Mouse (Mus musculus) kidney, postnatal 10 days (tissue): Measurements from ENCODE around the gene Spcs1.

Experiments
- DNase-seq: peaks from one replicate; pipeline ENCODE4 v3.0.0; 2021; ENCODE audit warnings: mixed read lengths

Spcs1 gene

GRCm38 (mm10) chr14:31001307-31002205, at the start of gene Spcs1, which contains the start of gene Glt8d1:
Gene Spcs1 (minus strand): TSS chr14:31001672.
Gene Glt8d1 (plus strand): TSS chr14:31001400.
- DNase-seq, result peak; percentile 92

- DNase-seq, result no peak
Observed at GRCm38 (mm10) chr14:31045817-31046216, 44.3 kb upstream of the Spcs1 start.

DNA sequence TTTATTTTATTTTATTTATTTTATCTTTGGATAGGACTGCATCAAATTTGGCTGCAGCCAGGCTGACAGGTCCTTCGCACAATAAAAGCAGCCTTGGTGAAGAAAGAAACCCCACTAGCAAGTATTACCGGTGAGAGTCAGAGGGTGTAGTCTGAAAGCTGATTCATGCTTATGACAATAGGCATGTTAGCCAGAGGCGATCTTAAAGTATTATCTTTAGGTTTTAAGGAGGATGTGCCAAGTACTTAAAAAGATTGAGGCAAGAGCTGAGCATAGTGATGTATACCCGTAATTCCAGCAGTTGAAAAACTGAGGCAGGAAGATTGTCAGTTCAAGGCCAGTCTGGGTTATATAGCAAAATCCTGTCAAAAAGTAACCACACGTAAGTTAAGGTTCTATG, 43.8 kb upstream of the Spcs1 start:
- DNase-seq, result no peak

GRCm38 (mm10) chr14:31025785-31026184, 24.3 kb upstream of the Spcs1 start:
- no peak for DNase-seq

GRCm38 (mm10) chr14:31022579-31022978, 21.1 kb upstream of the Spcs1 start:
- peak; percentile 16 for DNase-seq

- peak; percentile 89 for DNase-seq
Observed at GRCm38 (mm10) chr14:31019331-31020205, 18.1 kb upstream of the Spcs1 start.

- peak; percentile 99 for DNase-seq
Observed at GRCm38 (mm10) chr14:31018860-31019291, 17.4 kb upstream of the Spcs1 start, which contains the start of the genes Pbrm1 and Gnl3. Gene Pbrm1 (plus strand): TSS chr14:31019138. Gene Gnl3 (minus strand): TSS chr14:31019152.

DNA sequence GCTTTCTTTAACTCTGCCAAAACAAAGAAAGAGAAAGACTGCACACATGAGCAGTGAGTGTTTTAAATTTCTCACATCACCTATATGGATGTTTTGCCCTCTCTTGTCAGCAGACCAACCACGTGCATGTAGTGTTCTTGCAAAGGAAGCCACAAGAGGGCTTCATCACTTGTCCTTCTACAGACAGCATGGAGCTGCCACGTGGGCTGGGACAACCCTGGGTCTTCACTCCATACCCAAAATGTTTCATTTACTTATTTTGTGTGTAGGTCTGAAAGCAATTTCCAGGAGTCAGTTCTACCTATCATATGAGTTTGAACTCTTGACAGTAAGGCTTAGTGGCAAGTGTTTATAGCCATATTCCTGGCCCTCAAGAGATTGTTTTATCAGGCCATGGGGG, 16.4 kb upstream of the Spcs1 start:
- no peak for DNase-seq

DNA sequence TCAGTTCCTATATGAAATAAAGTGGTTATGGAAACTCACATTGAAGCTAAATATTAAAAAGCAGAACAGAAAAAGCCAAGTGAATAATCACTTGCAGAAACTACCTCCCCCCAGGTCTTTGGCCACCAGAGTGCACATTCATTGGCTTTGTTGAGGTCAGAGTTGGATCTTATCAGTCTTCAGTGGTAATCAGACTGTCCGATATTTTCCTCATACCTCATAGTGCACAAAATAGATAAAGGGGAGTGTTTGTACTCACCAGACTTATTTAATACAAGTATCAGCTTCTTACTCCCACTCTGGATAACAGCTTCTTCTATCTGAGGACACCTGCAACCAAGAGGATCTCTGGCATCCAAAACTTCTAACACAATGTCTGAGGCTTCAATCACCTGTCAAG, 14.6 kb upstream of the Spcs1 start:
- no peak for DNase-seq

DNA sequence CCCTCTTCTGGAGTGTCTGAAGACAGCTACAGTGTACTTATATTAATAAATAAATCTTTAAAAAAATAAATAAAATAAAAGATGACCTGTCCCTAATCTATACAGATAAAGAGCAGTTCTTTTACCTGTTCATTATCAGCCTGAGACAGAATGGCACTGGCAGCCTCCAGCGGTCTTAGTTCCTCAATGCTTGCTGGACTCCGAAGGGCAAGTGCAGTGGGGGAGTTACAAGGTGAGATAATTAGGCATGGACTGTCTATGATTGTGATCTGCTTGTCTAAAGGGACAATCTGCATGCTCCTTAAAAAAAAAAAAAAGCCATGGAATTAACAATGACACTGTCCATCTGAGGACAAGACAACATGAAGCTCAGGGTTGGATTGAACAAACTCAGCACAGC, 12.5 kb upstream of the Spcs1 start:
- DNase-seq, result no peak

DNA sequence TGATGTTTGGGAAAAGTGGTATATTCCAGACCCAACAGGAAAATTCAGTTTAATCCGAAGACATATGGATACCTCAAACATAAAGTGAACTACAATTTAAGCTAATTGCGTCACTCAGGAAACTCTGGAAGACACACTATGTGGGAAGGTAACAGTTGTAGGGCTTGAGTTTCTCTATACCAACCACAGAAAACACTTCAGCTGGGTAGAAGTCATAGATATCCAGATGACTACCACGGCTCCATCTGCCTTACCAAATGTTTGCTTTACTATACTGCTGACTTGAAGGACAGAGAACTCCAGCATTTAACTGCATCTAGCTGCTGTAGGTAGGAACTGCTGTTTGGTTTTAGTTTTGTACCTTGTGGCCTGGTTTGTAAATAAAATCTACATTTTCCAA, 10.1 kb upstream of the Spcs1 start:
- no peak for DNase-seq

- no peak for DNase-seq
Observed at GRCm38 (mm10) chr14:31006779-31007178, 5.3 kb upstream of the Spcs1 start.

DNA sequence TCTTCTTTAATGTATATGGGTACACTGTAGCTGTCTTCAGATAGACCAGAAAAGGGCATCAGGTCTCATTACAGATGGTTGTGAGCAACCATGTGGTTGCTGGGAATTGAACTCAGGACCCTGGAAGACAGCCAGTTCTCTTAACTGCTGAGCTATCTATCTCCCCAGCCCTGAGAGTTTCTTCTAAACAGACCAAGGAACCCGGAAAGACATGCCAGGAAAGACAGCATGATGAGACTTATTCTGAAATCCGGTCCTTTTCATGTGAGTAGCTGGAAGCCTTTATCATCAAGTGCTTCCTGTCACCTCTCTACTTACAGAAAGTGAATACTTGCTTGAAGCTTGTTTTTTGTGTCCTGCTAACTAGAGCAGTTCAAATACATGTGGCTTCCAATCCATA, 3.1 kb upstream of the Spcs1 start:
- DNase-seq, result no peak

GRCm38 (mm10) chr14:31000816-31001306, 611 bp downstream of the Spcs1 start:
- no peak for DNase-seq

DNA sequence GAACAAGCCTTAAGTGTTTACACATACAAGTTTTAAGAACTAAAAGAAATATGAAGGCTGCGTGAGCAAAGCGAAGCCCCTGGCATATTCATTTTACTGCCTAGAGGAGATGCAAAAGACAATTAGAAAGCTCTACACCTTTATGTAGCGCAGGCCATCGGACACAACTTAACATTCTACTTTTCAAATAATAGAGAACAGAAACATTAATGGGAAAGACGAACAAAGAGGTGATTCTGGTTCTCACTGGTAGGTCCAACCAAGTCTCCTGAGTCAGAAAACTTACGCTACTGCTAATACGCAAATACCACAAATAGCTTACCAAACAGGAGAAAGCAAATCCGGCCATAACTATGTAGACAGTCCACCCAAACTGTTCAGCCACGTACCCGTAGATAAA, 1.1 kb downstream of the Spcs1 start:
- DNase-seq, result no peak

GRCm38 (mm10) chr14:30996417-30996816, 5.1 kb downstream of the Spcs1 start:
- DNase-seq, result no peak

GRCm38 (mm10) chr14:30976222-30976621, 25.2 kb downstream of the Spcs1 start:
- DNase-seq, result peak; percentile 24

- peak; percentile 44 for DNase-seq
Observed at GRCm38 (mm10) chr14:30974204-30974603, 27.3 kb downstream of the Spcs1 start.

- no peak for DNase-seq
Observed at GRCm38 (mm10) chr14:30960366-30960765, 41.1 kb downstream of the Spcs1 start.

- DNase-seq, result no peak
Observed at GRCm38 (mm10) chr14:30959031-30959430, 42.4 kb downstream of the Spcs1 start.

DNA sequence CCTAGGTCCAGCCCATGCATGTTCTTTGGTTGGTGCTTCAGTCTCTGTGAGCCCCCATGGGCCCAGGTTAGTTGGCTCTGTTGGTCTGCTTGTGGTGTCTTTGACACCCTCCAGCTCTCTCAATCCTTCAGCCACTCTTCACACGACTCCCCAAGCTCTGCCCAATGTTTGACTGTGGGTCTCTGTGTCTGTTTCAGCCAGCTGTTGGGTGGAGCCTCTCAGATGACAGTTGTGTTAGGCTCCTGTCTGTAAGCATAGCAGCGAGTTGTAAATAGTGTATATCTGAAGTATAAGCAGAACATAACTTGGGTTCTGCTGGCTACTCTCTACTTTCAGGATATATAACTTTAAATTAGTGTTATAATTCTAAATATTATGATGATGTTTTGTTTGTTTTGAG, 43.0 kb downstream of the Spcs1 start:
- DNase-seq, result no peak

- DNase-seq, result peak; percentile 98
Observed at GRCm38 (mm10) chr14:30951154-30951825, 50.2 kb downstream of the Spcs1 start, which contains the start of gene Nek4. Gene Nek4 (plus strand): TSS chr14:30951377.

DNA sequence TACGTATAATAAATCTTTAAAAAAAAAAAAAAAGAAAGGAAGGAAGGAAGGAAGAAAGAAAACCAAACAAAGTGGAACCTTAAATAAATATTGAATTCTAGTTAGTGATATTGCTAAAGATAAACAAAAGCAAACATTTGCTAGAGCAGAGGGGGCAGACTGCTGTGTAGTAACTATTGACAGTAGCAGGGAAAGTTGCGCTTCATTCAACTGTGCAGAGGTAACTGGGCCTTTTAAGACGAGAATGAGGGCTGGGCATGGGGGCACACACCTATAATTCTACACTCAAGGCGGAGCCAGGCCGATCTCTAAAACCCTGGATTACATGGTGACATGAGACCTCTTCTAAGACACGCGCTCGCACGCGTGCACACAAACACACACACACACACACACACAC, 51.5 kb downstream of the Spcs1 start:
- DNase-seq, result no peak
